Mouse (Mus musculus) lung, adult 2 months (tissue): Measurements from ENCODE around the gene Slc22a14.

Experiments
- CTCF ChIP-seq: fragments of 200-500 bp; IDR thresholded peaks from 2 replicates; pipeline ENCODE4 v1.5.1; 2011; ENCODE audit warnings: mild to moderate bottlenecking, low read length, control low read depth; ENCODE audit not compliant: insufficient read depth
- POLR2A ChIP-seq: fragments of 200-500 bp; IDR thresholded peaks from 2 replicates; pipeline ENCODE4 v1.6.1; 2011; ENCODE audit warnings: low read depth, mild to moderate bottlenecking, control low read depth, low read length, borderline replicate concordance; ENCODE audit errors: extremely low read depth

DNA sequence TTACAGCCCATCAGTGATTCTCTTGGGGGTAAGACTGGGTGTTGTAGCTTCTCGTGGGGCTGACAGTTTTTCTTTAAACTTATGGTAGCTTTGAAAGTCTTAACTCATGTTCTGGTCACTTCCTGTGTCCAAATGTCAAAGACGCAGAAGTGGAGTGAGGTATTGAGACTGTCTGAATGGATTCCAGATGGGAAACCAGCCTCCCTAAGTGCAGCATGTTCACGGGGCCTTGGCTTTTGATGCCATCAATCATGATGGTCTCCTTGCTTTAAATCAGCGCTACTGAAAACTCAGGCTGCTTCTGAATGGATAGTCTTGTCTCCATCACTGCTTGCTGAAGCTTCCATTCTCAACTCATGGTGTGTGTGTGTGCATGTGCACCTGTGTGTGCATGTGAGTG, 5.9 kb upstream of the Slc22a14 start:
- no peak for TF ChIP-seq CTCF
- no peak for TF ChIP-seq POLR2A
